ENCODE assay signal across 12 mouse cellular contexts in genomic region chr6:54333652-54334396, GRCm38 (mm10). TPM values are rescaled to one million over a fixed set of nuclear protein-coding genes. Genes with fewer than 3 reads are reported as not detected.
DNase-seq lines count a peak whose midpoint lies in the region; ATAC-seq lines count a peak whose summit lies in the region.
"Had no signal": no experiment of that assay in that cellular context is flagged by ENCODE, and none has a peak within 500 bp of the region (broad histone marks: within the 10 kb centered on the region; RNA-seq: fewer than 3 reads in every experiment).

No protein-coding gene starts in this region.

- H3K4me2 ChIP-seq in kidney, embryonic 16.5 days (replicated peaks; ENCODE audit: low read depth, low read length) = no peak overlapping the region
- H3K4me2 ChIP-seq: forebrain, embryonic 13.5 days; hindbrain, embryonic 12.5 days had no signal

- peak; percentile 46 for ATAC-seq in kidney, embryonic 16.5 days (ENCODE audit: low FRiP score, low TSS enrichment)
- ATAC-seq in megakaryocyte progenitor cell, adult 5-6 weeks (replicated peaks; ENCODE audit: poor library complexity) = no peak
- ATAC-seq: forebrain, embryonic 13.5 days; midbrain, embryonic 16.5 days had no signal

- peak; percentile 35 for DNase-seq in retina, postnatal 1 day
- DNase-seq in retina, embryonic 14.5 days (ENCODE audit: low spot score) = no peak
- peak; percentile 84 to 86 for DNase-seq in cerebellum, postnatal 14 days
- peak; percentile 75 for DNase-seq in testis, postnatal 14 days (ENCODE audit: low spot score)
- DNase-seq in right cerebral cortex, adult 2 months (ENCODE audit: low spot score in 2 of 2) = no peak
- DNase-seq: heart, adult 2 months; lung, postnatal 36 days had no signal

- H3K9me3 ChIP-seq in kidney, embryonic 16.5 days (ENCODE audit: low read length) = no peaks in the 10 kb centered on the region
- H3K9me3 ChIP-seq: forebrain, embryonic 13.5 days; hindbrain, embryonic 12.5 days had no signal

- no peaks in the 10 kb centered on the region for H3K27me3 ChIP-seq in kidney, embryonic 16.5 days (ENCODE audit: insufficient read depth, low read length)

- H3K36me3 ChIP-seq in kidney, embryonic 16.5 days (ENCODE audit: insufficient read depth, low read length) = no peaks in the 10 kb centered on the region
- H3K36me3 ChIP-seq: hindbrain, embryonic 12.5 days had no signal

- H3K4me1 ChIP-seq in kidney, embryonic 16.5 days (ENCODE audit: insufficient read depth, low read length) = peaks cover 29% of the 10 kb centered on the region

- H3K9ac ChIP-seq in kidney, embryonic 16.5 days (replicated peaks; ENCODE audit: low read length) = no peak overlapping the region
- H3K9ac ChIP-seq: hindbrain, embryonic 12.5 days had no signal

- H3K4me3 ChIP-seq in kidney, embryonic 16.5 days (ENCODE audit: low read length) = no peak overlapping the region
- H3K4me3 ChIP-seq: forebrain, embryonic 13.5 days; heart, adult 2 months; hindbrain, embryonic 12.5 days had no signal

- WGBS in kidney, embryonic 16.5 days = 28% methylated on average over 9 of the region's 9 CpGs

- H3K27ac ChIP-seq in kidney, embryonic 16.5 days (ENCODE audit: low read length) = peak overlapping the region; percentile 76
- H3K27ac ChIP-seq: forebrain, embryonic 13.5 days; heart, adult 2 months; hindbrain, embryonic 12.5 days had no signal

RNA-seq across cellular contexts. Expression of gene Prr15, which starts 8.2 kb away (rescaled TPM):
- polyA plus RNA-seq in kidney, embryonic 16.5 days (2015; fragmentation: Nextera tagmentation; extraction: Ambion mirVana) = 8.9 and 9.2 TPM in 2 replicates
- total RNA-seq in megakaryocyte progenitor cell, adult 5-6 weeks (2015) = 0.17 TPM in 1 of 2 replicates, not detected in the other
- 0.04 TPM in 1 of 2 replicates, not detected in the other for total RNA-seq in megakaryocyte progenitor cell, adult 5-6 weeks (2017)

Comparison
In these comparisons a context has a peak if more than half of its experiments do, and no peak if none do; other contexts are left out.
1. DNase-seq: peak in retina, postnatal 1 day (single experiment), cerebellum, postnatal 14 days (2 of 2) and testis, postnatal 14 days (single experiment); none in retina, embryonic 14.5 days (single experiment) and right cerebral cortex, adult 2 months (0 of 2).